Mouse (Mus musculus) intestine, embryonic 14.5 days (tissue): ENCODE data around the gene 2610507B11Rik. TPM values are rescaled to one million over a fixed set of nuclear protein-coding genes. Genes with fewer than 3 reads are reported as not detected.

Experiments used
- ATAC-seq: fragments of 200-750 bp; cut with Nextera tagmentation; replicated peaks from 2 replicates; pipeline ENCODE4 v1.8.0; 2017; ENCODE audit warnings: low read depth, moderate number of reproducible peaks, moderate TSS enrichment, moderate library complexity; ENCODE audit not compliant: low FRiP score, low TSS enrichment
- DNase-seq: peaks from one replicate; pipeline ENCODE4 v3.0.0-alpha.2; 2018; ENCODE audit warnings: low spot score
- H3K27ac ChIP-seq: fragments of 300-500 bp; sonication (generic); 2 replicates; pipeline ENCODE4 v1.5.1; 2014; ENCODE audit warnings: low read depth, mild to moderate bottlenecking, control low read depth
- H3K27me3 ChIP-seq: fragments of 300-500 bp; sonication (generic); replicated peaks from 2 replicates; pipeline ENCODE4 v1.6.1; 2014; ENCODE audit warnings: low read length, control low read depth; ENCODE audit not compliant: control insufficient read depth, insufficient read depth
- H3K36me3 ChIP-seq: fragments of 300-500 bp; sonication (generic); 2 replicates; pipeline ENCODE4 v1.6.1; 2014; ENCODE audit warnings: low read length, control low read depth; ENCODE audit not compliant: control insufficient read depth, insufficient read depth
- H3K4me1 ChIP-seq: fragments of 300-500 bp; sonication (generic); replicated peaks from 2 replicates; pipeline ENCODE4 v1.6.1; 2014; ENCODE audit warnings: low read length, control low read depth, mixed read lengths; ENCODE audit not compliant: control insufficient read depth, insufficient read depth
- H3K4me2 ChIP-seq: fragments of 300-500 bp; sonication (generic); 2 replicates; pipeline ENCODE4 v1.6.1; 2014; ENCODE audit warnings: low read length
- H3K4me3 ChIP-seq: fragments of 300-500 bp; sonication (generic); 2 replicates; pipeline ENCODE4 v1.5.1; 2014; ENCODE audit warnings: low read depth, low read length, control low read depth, mixed read lengths
- H3K9ac ChIP-seq: fragments of 300-500 bp; sonication (generic); 2 replicates; pipeline ENCODE4 v1.6.1; 2014; ENCODE audit warnings: mild to moderate bottlenecking, low read length
- H3K9me3 ChIP-seq: fragments of 300-500 bp; sonication (generic); 2 replicates; pipeline ENCODE4 v1.6.1; 2016; ENCODE audit warnings: low read length, control low read depth; ENCODE audit not compliant: control insufficient read depth
- WGBS: fragments of 180-500 bp; shearing (Covaris S2); extraction: QIAGEN DNeasy Blood & Tissue Kit; methylation state at CpG from one replicate; pipeline ENCODE4 v1.1.7; 2014; 5-methylcytosine and 5-hydroxymethylcytosine counted together
- polyA plus RNA-seq: library from polyadenylated mRNA; unstranded; fragments of >200 nt; fragmentation: Nextera tagmentation; extraction: Ambion mirVana; gene quantifications from 2 replicates; pipeline ENCODE4 v1.2.1, GENCODE M21; 2014

Gene 2610507B11Rik
- polyA plus RNA-seq, 1 experiment from 2014 or later, result 74.4 TPM

- H3K27ac ChIP-seq, result no peak overlapping the region
- peaks cover 5% of the 10 kb centered on the region for H3K4me1 ChIP-seq
- ATAC-seq, result no peak
- peaks cover 28% of the 10 kb centered on the region for H3K36me3 ChIP-seq
- H3K4me3 ChIP-seq, result no peak overlapping the region
- H3K9me3 ChIP-seq, result no peaks in the 10 kb centered on the region
- 87% methylated on average over 15 of the region's 15 CpGs for WGBS
- H3K4me2 ChIP-seq, result no peak overlapping the region
- DNase-seq, result no peak
- H3K27me3 ChIP-seq, result no peaks in the 10 kb centered on the region
- H3K9ac ChIP-seq, result no peak overlapping the region
These were observed 62.6 kb downstream of the 2610507B11Rik start for GRCm38 (mm10) chr11:78324000-78324785.

- peaks cover 7% of the 10 kb centered on the region for H3K4me1 ChIP-seq
- DNase-seq, result no peak
- no peaks in the 10 kb centered on the region for H3K27me3 ChIP-seq
- no peak overlapping the region for H3K4me3 ChIP-seq
- no peak overlapping the region for H3K4me2 ChIP-seq
- H3K9ac ChIP-seq, result no peak overlapping the region
- ATAC-seq, result no peak
- H3K36me3 ChIP-seq, result peaks cover 20% of the 10 kb centered on the region
- H3K27ac ChIP-seq, result no peak overlapping the region
- no peaks in the 10 kb centered on the region for H3K9me3 ChIP-seq
- WGBS, result 86% methylated on average over 12 of the region's 12 CpGs
These were observed 63.4 kb downstream of the 2610507B11Rik start for GRCm38 (mm10) chr11:78324965-78325364.

DNA sequence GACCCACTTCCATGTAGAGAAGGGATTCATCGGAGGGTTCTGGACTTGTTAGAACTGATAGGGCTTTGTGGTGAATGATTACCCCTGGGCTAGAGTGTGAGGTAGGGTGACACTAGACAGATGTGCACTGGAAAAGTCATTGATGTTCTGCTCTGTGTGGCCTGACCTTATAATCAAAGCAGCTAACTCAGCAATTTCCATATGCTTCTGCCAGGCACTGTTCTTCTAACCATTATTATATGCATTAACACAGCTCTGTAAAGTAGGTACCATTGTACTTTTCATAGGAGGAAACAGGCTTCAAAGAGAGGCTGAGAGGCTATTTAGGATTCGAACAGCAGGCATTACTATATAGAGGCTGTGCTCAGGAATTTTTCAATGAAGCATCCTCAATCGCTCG lies 65.7 kb downstream of the 2610507B11Rik start:
- WGBS, result 92% methylated on average over 4 of the region's 4 CpGs
- no peak overlapping the region for H3K4me3 ChIP-seq
- peaks cover 7% of the 10 kb centered on the region for H3K4me1 ChIP-seq
- DNase-seq, result no peak
- H3K4me2 ChIP-seq, result no peak overlapping the region
- H3K36me3 ChIP-seq, result no peaks in the 10 kb centered on the region
- H3K27me3 ChIP-seq, result no peaks in the 10 kb centered on the region
- no peak overlapping the region for H3K9ac ChIP-seq
- H3K9me3 ChIP-seq, result no peaks in the 10 kb centered on the region
- H3K27ac ChIP-seq, result no peak overlapping the region
- no peak for ATAC-seq

DNA sequence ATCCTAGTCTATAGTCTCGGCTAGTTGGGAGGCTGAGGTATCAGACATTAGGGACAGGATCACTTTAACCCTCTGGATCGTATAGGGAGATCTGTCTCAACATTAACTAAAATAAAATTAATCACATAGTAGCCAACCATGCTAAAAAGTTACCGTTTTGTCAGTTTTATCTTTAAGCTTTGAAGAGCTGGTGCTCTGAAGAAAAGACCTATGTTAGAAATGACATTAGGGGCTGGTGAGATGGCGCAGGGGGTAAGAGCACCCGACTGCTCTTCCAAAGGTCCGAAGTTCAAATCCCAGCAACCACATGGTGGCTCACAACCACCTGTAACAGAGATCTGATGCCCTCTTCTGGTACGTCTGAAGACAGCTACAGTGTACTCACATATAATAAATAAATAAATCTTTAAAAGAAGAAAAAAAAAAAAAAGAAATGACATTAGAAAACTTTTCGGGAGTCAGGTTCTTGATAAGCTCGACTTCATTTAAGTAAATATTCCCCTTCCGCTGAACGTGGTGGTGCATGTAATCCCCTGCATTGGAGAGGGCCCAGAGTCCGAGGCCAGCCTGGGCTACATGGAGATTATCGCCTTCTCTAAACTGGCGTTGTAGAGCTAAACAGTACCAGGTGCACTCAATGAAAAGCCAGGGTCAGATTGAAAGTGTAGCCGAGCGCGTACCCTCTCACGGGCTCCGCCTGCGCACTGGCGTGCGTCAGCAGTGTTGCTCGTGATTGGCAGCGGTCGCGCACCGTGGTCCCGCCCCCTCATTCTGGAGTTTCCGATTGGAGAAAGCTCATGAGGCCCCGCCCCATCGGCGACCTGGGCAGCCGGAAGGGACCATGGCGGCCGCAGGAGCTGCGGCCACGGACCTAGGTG lies 66.3 kb downstream of the 2610507B11Rik start, which contains the start of gene Pigs:
Gene Pigs, plus strand, starts transcription at position 782 of the 878 bp plus-strand sequence.
- ATAC-seq (peak; percentile 94), DNase-seq (peak; percentile 97)
- Histone ChIP-seq H3K4me3 (peak within 1 kb of the TSS; percentile 79), H3K4me1 (peaks cover 7% of the 10 kb centered on the region), H3K9ac (peak within 1 kb of the TSS; percentile 84), H3K9me3 (no peaks in the 10 kb centered on the region), H3K4me2 (peak within 1 kb of the TSS; percentile 91), H3K27ac (0 out of 2 replicates have a peak within 1 kb of the TSS, but pooled peaks have one; percentile 47), H3K27me3 (no peaks in the 10 kb centered on the region), H3K36me3 (peaks cover 2% of the 10 kb centered on the region; the same call in 1 of the 2 replicates)
- 11% methylated on average over 36 of the region's 37 CpGs for WGBS

DNA sequence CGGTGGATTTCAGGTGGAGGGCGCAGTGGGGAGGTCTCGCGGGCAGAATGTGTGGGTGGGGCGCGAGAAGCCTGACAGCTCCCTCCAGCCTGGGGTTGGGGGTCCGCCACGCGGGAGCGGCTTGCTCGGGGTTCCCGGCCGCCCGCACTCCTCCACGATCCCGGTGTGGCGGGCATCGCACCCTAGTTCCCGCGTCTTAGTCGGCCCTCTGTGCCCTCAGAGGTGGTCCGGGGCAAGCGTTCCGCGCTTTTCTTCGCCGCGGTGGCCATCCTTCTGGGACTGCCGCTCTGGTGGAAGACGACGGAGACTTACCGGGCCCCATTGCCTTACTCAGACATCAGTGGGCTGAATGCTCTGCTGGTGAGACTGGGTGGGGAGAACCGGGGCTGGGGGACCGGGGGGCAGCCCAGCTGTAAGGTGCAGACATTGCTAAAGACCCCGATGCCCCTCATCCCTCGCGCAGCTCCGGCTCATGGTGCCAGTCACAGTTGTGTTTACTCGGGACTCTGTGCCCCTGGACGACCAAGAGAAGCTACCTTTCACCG lies 67.0 kb downstream of the 2610507B11Rik start:
- ATAC-seq, result peak; percentile 69
- Histone ChIP-seq H3K4me1 (peaks cover 7% of the 10 kb centered on the region), H3K9me3 (no peaks in the 10 kb centered on the region), H3K9ac (peak overlapping the region; percentile 84), H3K27ac (no peak overlapping the region), H3K36me3 (peaks cover 9% of the 10 kb centered on the region), H3K27me3 (no peaks in the 10 kb centered on the region), H3K4me2 (peak overlapping the region; percentile 91), H3K4me3 (peak overlapping the region; percentile 79)
- no peak for DNase-seq
- 1% methylated on average over 41 of the region's 41 CpGs for WGBS

DNA sequence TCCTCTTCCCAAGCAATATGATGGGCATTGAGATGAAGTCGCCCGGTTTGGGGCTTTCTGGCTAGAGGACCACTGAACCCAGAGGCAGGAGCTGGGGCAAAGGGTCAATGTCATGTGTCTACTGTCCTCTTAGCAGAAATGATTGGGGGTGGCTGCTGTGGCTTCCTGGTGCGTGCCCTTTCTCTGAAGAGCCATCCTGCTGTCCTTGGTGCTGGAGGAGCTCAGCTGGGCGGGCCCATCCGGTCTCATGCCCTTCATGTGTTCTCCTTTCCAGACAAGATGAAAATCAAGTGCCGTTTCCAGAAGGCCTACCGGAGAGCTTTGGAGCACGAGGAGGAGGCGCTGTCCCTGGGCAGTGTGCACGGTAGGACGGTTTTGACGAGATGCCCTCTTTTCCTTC lies 71.1 kb downstream of the 2610507B11Rik start:
- H3K36me3 ChIP-seq, result peaks cover 42% of the 10 kb centered on the region
- H3K9me3 ChIP-seq, result no peaks in the 10 kb centered on the region
- no peaks in the 10 kb centered on the region for H3K27me3 ChIP-seq
- no peak overlapping the region for H3K27ac ChIP-seq
- H3K9ac ChIP-seq, result no peak overlapping the region
- DNase-seq (no peak), ATAC-seq (no peak)
- 95% methylated on average over 12 of the region's 12 CpGs for WGBS
- no peak overlapping the region for H3K4me3 ChIP-seq
- no peak overlapping the region for H3K4me2 ChIP-seq
- H3K4me1 ChIP-seq, result peaks cover 7% of the 10 kb centered on the region

DNA sequence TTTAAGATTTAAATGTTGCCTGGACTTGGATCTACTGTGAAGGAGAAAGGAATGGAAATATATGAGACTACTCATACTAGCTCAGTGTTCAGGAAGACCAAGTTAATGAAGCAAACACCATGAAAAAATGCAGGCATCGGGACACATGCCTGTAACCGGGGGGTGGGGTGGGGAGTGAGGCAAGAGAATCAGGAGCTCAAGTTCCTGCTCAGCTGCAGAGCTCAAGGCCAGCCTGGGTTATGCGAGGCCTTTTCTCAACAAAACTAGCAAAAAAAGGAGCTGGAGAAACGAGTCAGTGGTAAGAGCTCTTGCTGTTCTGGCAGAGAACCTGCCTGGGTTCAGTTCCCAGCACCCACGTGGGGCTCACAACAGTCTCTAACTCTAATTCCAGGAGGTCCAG lies 72.4 kb downstream of the 2610507B11Rik start:
- DNase-seq (no peak), ATAC-seq (no peak)
- no peak overlapping the region for H3K27ac ChIP-seq
- no peaks in the 10 kb centered on the region for H3K27me3 ChIP-seq
- H3K9me3 ChIP-seq, result no peaks in the 10 kb centered on the region
- H3K9ac ChIP-seq, result no peak overlapping the region
- 91% methylated on average over 5 of the region's 5 CpGs for WGBS
- peaks cover 48% of the 10 kb centered on the region for H3K36me3 ChIP-seq
- no peak overlapping the region for H3K4me2 ChIP-seq
- H3K4me1 ChIP-seq, result peaks cover 4% of the 10 kb centered on the region
- no peak overlapping the region for H3K4me3 ChIP-seq

DNA sequence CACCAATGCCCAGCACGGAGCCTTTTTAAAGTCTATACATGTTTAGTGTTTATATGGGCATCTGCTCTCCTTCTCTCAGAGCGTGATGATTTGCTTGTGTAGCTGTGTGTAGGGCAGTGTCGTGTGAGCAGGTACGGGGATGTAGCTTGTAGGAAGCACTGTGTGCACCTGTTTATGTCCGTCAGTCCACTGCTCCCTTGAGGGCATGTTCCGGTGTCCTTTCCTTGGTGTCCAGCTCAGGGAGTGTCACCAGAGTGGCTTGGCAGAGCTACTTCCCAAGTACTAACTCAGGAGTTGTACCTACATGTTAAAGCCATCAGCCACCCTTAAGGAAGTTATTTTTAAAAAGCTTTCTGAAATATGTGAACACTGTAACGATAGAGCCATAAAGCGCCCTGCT lies 75.5 kb downstream of the 2610507B11Rik start:
- H3K27me3 ChIP-seq, result no peaks in the 10 kb centered on the region
- DNase-seq (no peak), ATAC-seq (no peak)
- no peak overlapping the region for H3K27ac ChIP-seq
- H3K4me1 ChIP-seq, result no peaks in the 10 kb centered on the region
- no peak overlapping the region for H3K4me2 ChIP-seq
- H3K9ac ChIP-seq, result no peak overlapping the region
- no peak overlapping the region for H3K4me3 ChIP-seq
- WGBS, result 93% methylated on average over 8 of the region's 8 CpGs
- H3K36me3 ChIP-seq, result peaks cover 69% of the 10 kb centered on the region
- no peaks in the 10 kb centered on the region for H3K9me3 ChIP-seq
